Mouse (Mus musculus): ENCODE measurements at regions not wholly inside any gene's neighbourhood (a gene's known extent, or its start where the extent isn't known, plus 50 kb on each side); places are given as distances from the start of the nearest gene placed in this dataset.

GRCm38 (mm10) chr12:37632368-37632767 is 185.2 kb upstream of the Dgkb start:
- in situ Hi-C loops (cut with MboI; ENCODE audit: low pct_unique_long_range_greater_than_20kb in 1 of 2, low sequenced_read_pairs in 2 of 2, unreplicated experiment in 1 of 2), result loop anchor here in 1 of 2 experiments (25.0 kb wide), 1 partner anchor 480 kb away; no protein-coding TSS in a partner anchor

DNA sequence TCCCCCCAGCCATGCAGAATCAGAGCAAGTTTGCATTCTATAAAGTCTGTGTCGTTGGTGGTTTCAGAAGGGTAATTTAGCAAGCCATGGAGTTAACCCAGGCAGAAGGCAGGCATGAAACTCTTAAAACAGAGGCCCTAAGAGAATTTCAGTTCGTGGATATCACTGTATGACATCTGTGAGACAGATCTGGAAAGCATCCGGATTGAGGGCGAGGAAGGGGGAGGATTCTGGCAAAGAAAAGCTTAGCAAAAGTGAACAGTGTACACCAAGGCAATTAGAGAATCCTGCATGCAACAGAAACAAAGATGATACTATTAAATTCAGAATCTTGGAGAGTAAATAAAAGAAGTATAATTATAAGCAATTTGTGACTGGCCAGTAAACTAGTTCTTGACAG is 184.2 kb upstream of the Dgkb start:
- in situ Hi-C loops (cut with MboI; ENCODE audit: low pct_unique_long_range_greater_than_20kb in 1 of 2, low sequenced_read_pairs in 2 of 2, unreplicated experiment in 1 of 2), result loop anchor here in 1 of 2 experiments (25.0 kb wide), 1 partner anchor 479 kb away; no protein-coding TSS in a partner anchor

DNA sequence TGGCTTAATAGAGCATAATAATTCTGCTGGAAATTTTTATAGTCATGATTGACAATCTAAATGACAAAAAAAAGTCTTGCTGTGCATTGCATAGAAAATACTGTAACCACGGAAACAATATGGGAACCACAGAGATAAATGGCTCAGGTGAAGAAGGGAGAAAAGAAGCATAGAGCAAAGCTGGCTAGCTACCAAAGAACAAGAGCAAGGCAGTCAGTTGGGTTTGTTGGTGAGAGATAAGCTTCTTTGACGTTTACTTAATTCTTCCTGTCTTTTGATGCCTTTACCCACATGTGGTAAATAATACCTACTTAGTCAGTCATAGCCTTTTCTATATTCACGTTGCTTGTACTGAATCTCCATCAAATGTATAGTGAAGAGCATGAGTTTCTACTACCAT is 171.3 kb upstream of the Dgkb start:
- in situ Hi-C loops (cut with MboI; ENCODE audit: low pct_unique_long_range_greater_than_20kb in 1 of 2, low sequenced_read_pairs in 2 of 2, unreplicated experiment in 1 of 2), result loop anchor here in 1 of 2 experiments (25.0 kb wide), 1 partner anchor 466 kb away; no protein-coding TSS in a partner anchor

DNA sequence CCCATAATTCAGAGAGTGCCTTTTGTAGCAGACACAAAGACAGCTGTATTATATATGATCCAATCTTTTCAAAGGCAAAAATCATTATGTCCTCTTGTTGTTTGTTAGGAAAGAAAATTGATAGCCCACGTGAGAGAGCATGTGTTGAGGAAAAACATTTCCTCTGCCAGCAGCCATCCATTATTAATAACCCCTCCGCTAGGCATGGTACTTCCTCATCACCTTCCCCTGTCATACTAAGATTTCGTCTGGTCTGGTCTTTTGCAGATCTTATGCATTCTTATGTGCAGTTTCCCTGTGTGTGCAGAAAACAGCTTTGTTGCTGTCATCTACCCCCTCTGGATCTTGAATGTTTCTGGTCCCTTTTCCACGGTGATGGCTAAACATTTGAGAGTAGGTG is 164.2 kb upstream of the Dgkb start:
- in situ Hi-C loops (cut with MboI; ENCODE audit: low pct_unique_long_range_greater_than_20kb in 1 of 2, low sequenced_read_pairs in 2 of 2, unreplicated experiment in 1 of 2), result no loop called here

DNA sequence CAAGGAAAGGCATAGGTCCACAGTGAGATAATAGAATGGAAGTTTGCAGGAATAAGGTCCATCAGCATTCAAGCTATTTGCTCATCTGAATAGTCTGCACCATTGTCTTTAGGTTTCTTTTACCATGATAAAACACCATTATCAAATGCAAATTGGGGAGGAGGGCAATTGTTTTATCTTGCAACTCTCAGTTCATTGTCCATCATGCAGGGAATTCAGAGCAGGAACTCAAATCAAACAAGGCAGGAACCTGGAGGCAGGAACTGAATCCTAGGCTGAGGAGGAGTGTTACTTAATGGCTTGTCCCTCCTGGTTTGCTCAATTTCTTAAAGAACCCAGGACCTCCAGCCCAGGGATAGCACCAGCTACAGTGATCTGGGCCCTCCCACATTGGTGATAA is 163.3 kb upstream of the Dgkb start:
- in situ Hi-C loops (cut with MboI; ENCODE audit: low pct_unique_long_range_greater_than_20kb in 1 of 2, low sequenced_read_pairs in 2 of 2, unreplicated experiment in 1 of 2), result no loop called here

GRCm38 (mm10) chr12:37660016-37660415 is 157.5 kb upstream of the Dgkb start:
- in situ Hi-C loops (cut with MboI; ENCODE audit: low pct_unique_long_range_greater_than_20kb in 1 of 2, low sequenced_read_pairs in 2 of 2, unreplicated experiment in 1 of 2), result no loop called here

- in situ Hi-C loops (cut with MboI; ENCODE audit: low pct_unique_long_range_greater_than_20kb in 1 of 2, low sequenced_read_pairs in 2 of 2, unreplicated experiment in 1 of 2), result no loop called here
Observed at GRCm38 (mm10) chr12:37682455-37683110, 134.9 kb upstream of the Dgkb start.

DNA sequence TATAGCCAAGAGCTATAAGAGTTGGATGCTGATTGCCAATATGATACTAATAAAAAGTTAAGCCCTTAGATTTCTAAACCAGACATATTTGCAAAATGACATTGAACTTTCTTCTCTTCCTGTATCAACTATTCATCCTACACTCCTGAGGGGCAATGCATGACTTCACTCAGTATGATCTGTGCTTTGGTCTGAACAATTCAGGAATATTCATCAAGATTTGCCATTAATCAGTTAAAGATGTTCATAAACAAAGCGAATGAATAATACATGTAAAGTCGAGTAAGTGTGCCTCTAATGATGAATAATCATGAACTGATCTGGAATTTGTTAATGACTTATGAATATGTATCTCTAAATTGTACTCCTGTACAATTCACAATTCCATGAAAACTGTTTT is 124.9 kb upstream of the Dgkb start:
- in situ Hi-C loops (cut with MboI; ENCODE audit: low pct_unique_long_range_greater_than_20kb in 1 of 2, low sequenced_read_pairs in 2 of 2, unreplicated experiment in 1 of 2), result no loop called here

Measured in mouse embryonic stem cell (cell line).